Mouse (Mus musculus) kidney, adult 8-10 months (tissue): ENCODE results near the gene Camkk1.

Source experiments
- DNase-seq, 2 experiments: peaks; one replicate each; pipeline ENCODE4 v3.0.0; 2022

The Camkk1 gene

DNA sequence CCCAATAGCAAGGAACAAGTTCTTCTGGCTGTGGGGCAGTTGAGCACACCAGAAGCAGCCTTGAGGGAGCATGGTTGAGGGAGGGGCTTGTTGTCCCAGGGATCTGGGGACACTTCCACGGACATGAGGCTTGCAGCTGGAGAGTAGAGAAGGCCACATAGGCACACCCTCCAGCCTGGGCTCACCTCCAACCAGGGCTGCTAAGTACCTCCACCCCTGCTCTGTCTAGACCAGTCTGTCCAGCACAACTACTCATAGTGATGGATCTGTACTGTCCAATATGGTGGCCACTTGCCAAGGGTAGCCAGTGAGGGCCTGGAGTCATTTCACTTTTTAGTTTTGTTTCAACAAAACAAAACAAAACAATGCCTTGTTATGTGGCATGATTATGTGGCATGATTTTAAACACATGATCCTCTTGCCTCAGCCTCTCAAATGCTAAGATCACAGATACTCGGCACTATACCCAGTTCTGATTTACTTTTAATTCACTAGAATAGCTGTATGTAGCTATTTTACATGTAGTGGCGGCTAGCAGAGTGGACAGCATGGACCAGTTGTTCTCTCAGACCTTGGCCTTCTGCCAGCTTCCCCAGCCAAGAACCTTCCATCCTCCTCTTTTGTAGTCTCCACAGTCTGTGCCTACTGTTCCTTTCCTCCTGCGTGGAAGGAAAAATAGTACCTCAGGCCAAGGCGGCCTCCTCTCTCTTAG lies 3.3 kb upstream of the Camkk1 start:
- peak in 1 of 2 experiments; percentile 36 for DNase-seq

DNA sequence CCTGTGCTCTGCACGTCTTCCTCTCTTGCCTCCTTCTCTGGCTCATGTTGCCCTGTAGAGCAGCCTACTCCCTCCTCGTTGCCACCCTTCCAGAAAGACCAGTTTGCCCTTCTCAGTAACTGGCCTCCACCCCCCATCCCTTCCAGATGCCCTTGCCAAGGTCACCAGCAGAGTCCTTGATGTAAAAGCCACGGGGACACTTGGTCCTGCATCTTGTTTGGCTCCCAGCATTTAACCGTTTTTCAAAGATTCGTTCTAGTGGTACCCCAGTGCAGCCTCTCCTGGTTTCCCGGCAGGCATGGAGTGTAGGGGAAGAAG lies 2.7 kb upstream of the Camkk1 start:
- no peak for DNase-seq

DNA sequence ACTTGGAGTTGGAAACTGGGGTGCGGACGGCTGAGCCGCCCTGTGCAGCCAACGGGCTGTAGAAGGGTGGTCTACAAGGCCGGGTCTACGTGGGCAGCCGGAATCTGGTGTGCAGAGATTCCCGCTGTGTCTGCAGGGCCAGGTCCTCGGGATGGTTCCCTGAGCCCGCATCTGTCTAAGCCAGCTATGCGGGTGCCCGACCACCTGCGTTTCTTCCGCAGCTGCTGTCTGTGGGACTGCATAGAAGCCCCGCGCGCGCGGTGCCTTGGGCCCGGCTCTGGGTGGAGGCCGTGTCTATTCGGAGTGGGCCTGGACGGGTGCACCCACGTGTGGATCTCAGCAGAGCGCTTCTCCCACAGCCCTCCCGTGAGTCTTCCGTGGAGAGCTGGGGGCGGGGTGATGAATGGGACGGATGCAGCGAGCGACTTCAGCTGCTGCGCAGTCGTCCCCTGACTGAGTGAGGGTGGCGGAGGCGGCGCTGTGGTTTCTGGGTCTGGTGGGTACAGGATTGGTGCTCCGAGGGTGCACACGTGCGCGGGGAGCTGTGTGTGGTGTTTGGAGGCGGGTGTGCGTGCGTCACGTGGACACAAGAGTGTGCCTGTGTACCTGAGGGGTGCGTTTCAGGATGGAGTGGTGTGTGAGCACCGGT lies 463 bp downstream of the Camkk1 start:
- DNase-seq: no peak

DNA sequence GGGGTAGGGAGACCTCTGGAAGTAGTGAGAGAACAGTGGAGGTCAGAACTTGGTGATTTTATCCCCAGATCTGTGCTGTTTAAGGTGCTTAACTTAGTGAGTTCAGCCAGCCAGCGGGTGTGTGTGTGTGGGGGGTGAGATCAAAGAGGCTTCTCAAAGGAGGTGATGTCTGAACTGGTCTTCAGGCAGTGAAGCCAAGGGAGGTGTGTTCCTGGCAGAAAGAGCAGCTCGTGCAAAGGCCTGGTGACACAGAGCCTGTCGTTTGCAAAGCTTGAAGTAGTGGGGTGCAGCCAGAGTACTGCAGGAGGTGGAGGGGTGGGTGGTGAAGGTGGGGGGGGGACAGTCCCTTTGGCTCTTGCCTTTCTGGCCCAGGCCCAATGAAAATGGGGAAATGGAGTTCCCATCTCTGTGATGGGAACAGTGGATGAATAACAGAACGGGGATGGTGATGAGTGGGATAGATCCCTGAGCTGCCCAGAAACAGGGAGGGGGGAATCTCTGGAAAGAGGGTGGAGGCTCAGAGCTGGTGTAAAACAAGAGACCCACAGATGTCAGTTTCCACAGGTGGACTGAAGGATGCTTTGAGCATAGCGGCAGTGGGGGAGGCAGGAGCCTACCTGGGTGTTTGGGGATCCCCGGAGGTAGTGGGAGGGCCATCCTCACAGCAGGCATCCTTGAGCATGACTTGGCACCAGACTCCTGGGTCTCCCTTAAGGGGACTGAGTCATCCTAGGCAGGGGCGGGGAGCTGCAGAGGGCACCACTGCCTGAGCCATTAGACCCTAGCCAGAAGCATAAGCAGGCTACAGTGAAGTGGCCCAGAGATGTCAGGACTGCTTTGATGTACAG lies 2.4 kb downstream of the Camkk1 start:
- DNase-seq: no peak

DNA sequence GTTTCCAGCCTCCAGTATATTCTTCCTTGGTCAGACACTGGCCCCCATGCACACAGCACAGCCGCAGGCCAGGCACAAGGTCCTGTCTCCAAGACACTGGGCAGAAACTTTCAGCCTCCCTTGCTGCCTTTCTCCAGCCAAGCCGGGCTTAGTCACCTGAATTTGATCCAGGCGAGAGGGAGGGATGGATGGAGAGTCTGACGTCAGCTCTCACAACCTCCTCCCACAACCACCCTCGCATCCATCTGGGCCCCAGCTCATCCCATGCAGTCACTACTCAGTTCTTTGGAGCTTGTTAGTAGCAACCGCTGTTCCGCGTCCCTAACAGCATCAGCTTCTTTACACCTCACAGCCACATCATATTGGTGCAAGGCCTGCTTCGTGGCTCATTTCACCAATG lies 4.3 kb downstream of the Camkk1 start:
- DNase-seq: no peak

DNA sequence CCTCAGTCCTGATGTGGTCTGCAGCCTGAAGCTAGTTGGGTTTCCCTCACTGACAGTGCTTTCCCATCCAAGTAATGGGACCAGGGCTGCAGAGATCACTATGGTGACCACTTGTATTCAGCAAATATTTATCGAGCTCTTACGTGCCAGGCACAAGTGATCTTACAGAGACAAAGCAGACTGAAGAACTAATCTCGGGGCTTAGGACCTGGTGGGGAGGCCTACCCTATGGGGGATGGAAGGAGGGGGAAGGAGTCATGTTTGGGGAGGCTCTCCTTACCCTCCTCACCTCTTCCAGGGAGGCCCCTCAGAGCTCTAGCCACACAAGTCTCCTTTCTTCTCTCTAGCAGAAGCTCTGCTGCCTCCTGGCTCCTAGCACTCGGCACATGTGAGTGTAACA lies 5.0 kb downstream of the Camkk1 start:
- DNase-seq: no peak

DNA sequence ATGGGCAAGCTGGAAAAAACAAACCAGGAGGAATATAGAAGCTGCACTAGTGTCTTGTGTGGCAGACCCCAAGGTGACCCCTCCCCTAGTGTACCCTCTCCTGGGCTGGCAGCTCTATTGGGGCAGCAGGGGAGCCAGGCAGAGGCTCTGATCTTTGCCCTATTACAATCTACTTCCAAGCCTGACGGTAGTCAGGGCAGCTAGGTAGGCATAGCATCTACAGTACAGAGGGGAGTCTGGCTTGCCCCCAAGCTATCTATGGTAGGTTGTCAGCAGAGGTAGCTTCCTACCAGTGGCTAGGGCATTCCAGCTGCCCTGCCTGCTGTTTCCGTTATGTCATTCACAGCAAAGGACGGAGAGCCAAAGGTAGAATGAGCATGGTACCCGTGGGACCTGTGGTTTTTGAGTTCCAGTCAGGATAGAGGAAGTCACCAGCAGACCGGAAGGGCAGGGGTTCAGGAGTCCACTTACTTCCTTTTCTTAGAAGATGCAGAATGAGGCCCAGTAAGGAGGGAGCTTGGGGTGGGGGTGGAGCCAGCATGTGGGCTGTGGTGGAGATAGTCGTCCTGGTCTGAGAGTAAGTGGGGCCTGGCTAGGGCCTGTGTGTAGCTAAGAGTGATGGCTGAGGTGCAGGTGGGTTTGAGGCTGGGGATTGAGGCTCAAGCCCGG lies 5.6 kb downstream of the Camkk1 start:
- DNase-seq: peak in 1 of 2 experiments; percentile 39

DNA sequence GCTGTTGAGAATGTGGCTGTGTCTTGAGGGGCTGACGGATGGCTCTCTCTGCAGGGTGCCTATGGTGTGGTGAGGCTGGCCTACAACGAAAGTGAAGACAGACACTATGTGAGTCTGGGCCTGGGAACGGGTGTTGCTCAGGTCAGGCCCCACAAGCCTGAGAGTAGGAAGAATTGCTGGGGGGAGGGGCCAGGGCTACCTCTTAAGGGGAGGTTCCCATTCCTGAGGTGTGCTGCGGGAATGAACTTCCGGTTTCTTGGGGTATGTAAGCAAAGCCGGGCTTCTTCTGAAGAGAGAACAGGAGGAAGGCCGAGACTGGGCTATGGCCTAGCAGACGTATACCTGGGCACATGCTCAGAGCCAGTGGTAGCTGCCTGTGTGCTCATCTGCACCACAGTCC lies 8.2 kb downstream of the Camkk1 start:
- DNase-seq: no peak

DNA sequence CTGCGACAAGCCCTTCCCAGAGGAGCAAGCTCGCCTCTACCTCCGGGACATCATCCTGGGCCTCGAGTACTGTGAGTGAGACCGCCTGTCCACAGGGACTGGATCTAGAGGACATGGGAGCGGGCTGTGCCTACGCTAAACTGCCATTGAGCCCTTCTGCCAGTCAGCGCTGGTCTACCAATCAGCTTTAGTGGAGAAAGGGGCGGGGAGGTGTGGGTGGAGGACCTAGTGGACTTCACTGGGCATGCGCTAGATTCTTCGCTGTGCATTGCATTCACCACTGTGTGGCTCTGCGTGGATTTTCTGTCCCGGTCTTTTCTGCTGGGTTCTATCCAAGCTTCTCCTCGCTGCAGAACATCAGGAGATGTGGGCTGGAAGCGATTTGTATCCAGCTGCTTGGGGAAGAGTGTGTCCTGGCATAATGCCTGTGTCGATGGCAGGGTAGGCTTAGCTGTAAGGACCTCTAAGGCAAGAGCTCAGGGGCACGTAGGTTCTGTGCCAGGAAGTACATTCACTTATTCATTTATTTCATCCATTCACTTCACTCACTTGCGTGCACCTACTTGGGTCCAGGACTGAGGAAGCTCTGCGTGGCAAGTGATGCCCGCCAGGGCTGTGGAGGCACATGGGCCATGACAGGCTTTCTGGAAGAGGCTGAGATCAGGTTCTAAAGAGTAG lies 12.2 kb downstream of the Camkk1 start:
- peak; percentile 92 to 93 for DNase-seq

DNA sequence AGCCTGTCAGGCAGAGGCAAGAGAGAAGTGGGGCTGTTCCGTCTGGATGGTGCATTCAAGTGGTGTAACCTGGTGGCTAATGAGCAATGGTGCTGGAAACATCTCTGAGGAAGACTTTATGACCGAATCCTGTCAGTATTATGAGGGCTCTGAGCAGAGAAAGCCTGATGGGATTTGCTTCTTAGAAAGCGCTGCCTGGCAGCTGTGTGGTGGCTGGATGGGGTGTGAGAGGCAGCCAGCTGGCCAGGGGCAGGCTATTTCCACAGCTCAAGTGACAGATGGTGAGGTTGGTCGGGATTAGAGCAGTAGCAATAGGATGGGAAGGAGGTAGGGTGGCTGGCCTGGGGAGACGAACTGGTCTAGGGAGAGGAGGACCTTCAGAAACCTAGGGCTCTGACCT lies 12.7 kb downstream of the Camkk1 start:
- DNase-seq: no peak

DNA sequence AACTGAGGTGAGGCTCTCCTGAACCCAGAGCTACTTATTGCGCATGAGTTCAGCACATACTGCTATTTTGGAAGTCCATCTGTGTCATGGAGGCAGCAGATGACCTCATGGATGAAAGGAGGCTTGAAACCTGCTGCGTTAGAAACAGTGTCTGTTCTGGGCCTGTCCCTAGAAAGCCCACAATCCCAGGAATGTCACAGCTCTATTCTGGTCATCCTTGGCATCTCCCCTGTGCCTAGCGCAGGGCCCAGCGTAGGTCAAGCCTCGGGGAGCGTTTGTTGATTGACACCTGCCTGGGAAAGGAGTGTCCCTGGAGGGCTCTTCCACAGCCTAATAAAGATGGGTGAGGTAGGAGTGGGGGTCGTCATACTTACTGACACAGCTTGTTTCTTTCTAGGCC lies 17.3 kb downstream of the Camkk1 start:
- no peak for DNase-seq

DNA sequence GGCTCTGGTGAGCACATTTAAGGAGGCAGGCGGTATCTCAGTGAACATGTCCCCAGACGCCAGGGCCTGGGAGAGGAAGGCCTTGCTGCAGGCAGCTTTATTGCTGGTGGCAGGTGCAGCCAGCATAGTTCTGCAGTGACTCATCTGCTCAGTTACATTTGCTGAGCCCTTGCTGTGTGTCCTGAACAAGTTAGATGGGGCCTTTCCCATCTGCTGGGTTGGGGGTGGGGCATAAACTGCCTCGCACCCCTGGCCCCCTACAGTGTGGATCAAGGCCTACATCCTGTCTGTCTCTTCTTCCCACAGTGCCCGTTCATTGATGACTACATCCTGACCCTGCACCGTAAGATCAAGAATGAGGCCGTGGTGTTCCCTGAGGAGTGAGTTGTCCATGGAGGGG lies 18.1 kb downstream of the Camkk1 start:
- DNase-seq: no peak

DNA sequence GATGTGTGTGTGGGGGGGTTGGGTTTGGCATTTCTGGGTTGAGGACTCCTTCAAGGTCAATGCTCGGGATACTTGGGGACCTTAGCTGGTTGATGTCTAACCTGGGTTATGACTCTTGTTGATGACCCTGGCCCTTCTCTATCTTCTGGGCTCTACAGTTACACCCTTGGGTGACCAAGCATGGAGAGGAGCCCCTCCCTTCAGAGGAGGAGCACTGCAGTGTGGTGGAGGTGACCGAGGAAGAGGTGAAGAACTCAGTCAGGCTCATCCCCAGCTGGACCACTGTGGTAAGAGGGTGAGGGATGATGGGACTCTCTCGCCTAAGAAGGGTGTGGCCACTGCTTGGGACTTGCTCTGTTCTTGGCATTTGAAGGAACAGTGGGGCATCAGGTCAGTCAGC lies 18.9 kb downstream of the Camkk1 start:
- no peak for DNase-seq

DNA sequence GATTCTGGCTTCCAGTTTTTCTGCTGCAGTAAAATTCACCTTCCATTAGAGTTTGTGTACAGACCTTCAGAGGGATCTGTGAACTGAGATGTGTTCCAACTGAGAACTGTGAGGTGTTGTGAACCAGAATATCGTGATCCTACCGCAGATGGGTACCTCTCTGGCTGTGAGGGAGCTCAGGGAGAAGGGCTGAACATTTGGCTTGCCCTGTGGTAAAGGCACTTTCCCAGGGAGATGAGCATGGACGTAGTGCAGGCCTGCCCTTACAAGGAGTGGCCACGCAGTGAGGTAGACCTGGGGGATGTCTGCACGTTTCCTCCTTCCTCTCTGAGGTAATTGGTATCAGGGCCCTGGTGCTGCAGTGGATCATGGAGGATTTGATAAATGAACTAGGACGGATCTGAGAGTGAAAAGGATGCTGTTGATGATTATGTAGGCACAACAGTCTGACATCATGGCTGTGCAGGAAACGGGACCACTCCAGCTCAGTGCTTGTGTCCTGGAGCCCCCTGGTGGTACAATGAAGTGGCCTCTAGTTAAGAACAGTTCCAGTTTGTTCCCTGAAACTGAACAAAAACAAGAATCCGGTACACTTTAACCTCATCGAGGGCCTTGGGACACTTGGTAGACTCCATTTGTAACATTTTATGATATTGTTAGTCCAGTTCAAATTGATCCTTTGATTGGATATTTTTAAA lies 20.4 kb downstream of the Camkk1 start:
- DNase-seq: peak; percentile 56 to 68

DNA sequence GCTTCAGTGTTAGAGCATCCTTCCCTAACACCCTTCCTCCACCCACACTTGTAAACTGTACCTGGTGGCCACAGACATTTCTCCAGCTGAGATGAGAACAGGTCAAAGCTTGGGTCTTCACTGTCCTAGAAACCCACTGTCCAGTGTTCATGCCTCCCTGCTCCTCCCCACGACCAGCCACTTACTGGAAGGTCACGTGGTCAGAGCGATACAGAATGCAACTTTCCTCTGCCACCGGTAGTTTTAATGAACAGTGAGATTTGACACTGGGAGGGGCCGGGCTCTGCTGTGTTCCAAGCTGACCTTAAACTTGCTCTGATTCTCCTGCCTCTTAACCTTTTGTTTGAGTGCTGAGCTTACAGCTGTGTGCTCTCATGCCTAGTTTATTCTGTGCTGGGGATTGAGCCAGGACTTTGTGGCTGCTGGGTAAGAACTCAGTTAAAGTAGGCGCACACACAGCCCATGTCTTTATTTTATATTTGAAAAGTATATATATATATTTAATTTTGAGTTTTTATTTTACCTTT lies 25.5 kb downstream of the Camkk1 start:
- DNase-seq: no peak

DNA sequence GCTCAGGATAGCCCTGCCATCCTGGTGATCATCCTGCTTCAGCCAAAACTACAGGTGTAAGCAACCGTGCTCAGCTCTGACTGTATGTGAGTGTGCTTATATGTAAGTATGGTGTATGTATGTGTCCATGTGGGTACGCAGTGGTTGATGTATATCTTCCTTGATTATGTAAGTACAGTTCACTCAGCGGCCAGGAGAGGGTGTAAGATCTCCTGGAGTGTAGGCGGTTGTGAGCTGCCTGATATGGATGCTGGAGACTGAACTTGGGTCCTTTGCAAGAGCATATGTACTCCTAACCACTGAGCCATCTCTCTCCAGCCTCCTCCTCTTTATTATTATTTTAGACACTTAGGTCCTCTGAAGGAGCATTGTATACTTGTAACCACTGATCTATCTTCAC lies 26.0 kb downstream of the Camkk1 start:
- no peak for DNase-seq

DNA sequence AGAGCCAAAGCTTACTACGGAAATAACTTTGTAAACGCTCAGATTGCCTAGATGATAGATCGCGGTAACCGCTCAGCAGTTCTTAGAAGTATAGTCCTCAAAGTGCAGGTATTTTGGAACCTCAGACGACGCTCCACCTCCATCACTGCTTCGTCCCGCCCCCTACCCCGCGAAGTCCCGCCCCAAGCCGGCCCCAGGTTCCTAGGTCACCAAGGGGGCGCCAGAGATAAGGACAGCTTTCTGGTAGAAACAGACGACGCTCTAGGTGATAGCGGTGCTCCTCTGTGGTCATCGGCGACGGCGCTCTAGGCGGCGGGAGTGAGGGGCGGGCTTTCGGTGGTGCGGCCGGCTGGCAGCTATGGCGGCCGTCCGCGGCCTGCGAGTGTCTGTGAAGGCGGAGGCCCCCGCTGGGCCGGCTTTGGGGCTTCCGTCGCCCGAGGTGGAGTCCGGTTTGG lies 28.8 kb downstream of the Camkk1 start, which contains the start of gene Ncbp3:
Ncbp3 (plus strand) TSS at position 242 of the 455 bp plus-strand sequence.
- peak; percentile 96 to 98 for DNase-seq

DNA sequence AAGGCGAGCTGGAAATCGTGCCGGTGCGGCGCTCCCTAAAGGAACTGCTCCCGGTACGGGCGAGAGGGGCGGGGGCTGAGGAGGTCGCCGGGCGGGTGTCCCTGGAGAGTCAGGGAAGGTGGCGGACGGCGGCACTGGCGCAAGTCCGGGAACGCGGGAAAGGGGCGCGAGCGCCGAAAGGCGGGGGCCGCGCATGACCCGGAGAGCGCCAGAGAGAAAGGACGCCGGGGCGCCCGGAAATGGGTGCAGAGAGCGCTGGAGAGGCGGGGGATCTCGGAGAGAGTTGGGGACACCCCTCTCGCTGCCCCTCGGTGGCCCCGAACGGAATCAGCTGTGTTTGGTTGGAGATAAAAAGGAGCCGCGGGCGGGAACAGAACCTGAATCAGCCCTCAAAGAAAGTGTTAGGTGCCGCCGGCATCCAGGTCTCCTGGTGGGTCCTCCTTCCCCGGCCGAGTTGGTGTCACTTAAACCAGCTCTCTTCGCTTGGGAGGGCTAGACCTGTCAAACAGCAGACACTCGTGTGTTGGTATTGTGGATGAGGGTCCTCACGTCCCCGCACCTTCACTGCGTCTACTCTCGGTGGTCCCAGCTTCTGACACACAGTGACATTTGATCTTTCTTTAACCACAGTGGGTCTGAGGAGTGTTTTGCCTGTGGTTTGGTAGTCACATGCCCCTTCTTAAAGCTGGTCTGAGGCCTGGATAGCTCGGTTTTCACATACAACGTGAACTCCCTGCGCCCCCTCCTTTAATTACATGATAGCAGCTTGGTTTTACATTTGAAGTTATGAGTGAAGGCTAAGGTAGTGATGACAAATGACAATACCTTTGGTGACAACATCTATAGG lies 29.4 kb downstream of the Camkk1 start:
- DNase-seq: no peak

DNA sequence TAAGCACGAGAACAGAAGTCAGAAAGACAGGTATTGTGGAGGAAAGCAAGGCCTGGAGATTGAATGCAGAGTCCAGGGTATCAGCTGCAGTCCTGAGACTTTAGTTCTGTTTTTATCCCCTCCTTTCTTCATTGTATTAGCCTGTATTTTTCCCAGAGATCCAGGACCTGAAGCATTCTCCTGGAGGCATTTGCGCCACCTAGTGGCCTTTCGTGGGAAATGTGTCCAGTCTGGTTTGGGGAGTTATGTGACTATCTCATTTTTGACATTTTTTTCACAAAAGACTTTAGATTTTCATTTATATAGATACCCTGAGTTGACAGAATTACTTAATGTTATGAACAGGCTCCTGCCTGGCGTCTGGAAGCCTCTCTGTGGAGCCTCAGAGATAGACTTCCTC lies 30.5 kb downstream of the Camkk1 start:
- DNase-seq: peak; percentile 57 to 82

DNA sequence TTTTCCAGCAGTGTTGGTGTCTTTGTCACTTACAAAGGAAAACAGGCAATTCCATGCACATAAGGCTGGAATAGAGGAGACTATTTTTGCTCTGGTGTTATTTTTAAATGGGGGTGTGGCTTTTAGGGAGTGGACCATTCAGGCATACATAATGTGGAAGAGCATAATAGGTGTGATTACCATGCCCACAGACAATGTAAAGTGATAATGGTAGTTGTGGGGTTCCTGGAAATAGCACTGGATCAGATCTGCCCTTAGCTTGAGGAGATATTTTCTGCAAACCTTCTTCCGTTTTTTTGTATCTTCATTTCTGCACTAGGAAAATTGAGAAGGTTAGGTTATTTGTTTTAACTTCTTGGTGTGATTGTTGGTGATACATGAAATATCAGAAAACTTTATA lies 34.0 kb downstream of the Camkk1 start:
- no peak for DNase-seq

DNA sequence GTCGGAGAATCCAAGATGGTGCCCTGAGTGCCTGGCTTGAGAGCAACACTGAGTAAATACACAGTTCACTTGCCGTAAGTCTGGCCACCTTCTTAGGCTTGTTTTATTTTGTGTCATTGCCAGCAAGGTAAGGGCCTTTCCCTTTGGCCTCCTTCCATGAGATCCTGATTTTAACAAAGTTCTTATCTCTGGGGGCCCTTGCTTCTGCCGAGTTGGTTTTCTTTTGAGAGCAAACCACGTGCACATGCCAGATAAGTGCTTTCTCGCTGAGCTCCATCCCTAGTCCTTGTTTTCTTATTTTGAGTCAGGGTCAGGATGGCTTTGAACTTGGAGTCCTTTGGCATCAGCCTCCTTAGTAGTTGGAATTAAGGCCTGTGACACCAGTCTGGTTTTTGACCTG lies 38.9 kb downstream of the Camkk1 start:
- DNase-seq: no peak
